Mouse (Mus musculus): ENCODE data around the gene Cpn2. TPM values are rescaled to one million over a fixed set of nuclear protein-coding genes. Genes with fewer than 3 reads are reported as not detected.

Cpn2 gene
- polyA plus RNA-seq (2015; fragmentation: Nextera tagmentation; extraction: Ambion mirVana) = 0.04 TPM in 1 of 2 replicates, not detected in the other

- no peak within 1 kb of the TSS for H3K4me3 ChIP-seq (ENCODE audit: low read depth, low read length)
- H3K36me3 ChIP-seq (ENCODE audit: control insufficient read depth, insufficient read depth, low read length) = no peaks in the 10 kb centered on the region
- H3K4me1 ChIP-seq (replicated peaks; ENCODE audit: control insufficient read depth, insufficient read depth) = no peaks in the 10 kb centered on the region
- WGBS = 63% methylated on average over 5 of the region's 5 CpGs
- H3K27me3 ChIP-seq (ENCODE audit: control insufficient read depth, insufficient read depth, low read length) = no peaks in the 10 kb centered on the region
- no peaks in the 10 kb centered on the region for H3K9me3 ChIP-seq (ENCODE audit: control insufficient read depth, low read length)
- H3K4me2 ChIP-seq (replicated peaks; ENCODE audit: low read depth) = no peak within 1 kb of the TSS
- no peak within 1 kb of the TSS for H3K27ac ChIP-seq (replicated peaks)
- ATAC-seq (ENCODE audit: low FRiP score, low TSS enrichment) = no peak
- DNase-seq (ENCODE audit: low spot score) = no peak
- H3K9ac ChIP-seq (ENCODE audit: low read length) = no peak within 1 kb of the TSS
- TF ChIP-seq EP300 (optimal IDR thresholded peaks at IDR 0.05) (no peak), CTCF (IDR thresholded peaks at IDR 0.05; ENCODE audit: low read depth) (no peak)
These were observed at the start of gene Cpn2 for GRCm38 (mm10) chr16:30267359-30267758. Cpn2 (minus strand) TSS chr16:30267499.

DNA sequence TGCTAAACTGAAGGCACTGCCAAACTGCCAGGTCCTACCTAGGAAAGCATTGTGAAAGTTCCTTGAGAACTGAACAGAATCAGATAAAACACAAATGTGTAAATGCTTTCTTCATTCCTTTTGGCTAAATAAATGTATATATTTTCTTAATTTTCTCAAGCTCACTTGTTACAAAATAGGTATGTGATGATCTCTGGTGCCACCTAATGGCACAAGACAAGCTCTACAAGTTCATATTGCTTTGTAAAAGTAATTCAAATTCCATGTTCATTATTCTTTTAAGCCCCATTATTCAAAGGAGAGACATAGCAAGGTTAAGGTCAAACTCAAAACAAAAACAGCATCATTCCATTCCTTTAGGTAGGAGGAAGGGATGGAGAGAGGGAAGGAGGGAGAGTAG is 46.9 kb upstream of the Cpn2 start:
- no peaks in the 10 kb centered on the region for H3K36me3 ChIP-seq (ENCODE audit: control insufficient read depth, insufficient read depth, low read length)
- no peak overlapping the region for H3K9ac ChIP-seq (ENCODE audit: low read length)
- H3K27me3 ChIP-seq (ENCODE audit: control insufficient read depth, insufficient read depth, low read length) = no peaks in the 10 kb centered on the region
- no peak for ATAC-seq (ENCODE audit: low FRiP score, low TSS enrichment)
- no peaks in the 10 kb centered on the region; the same call in 1 of the 2 replicates for H3K4me1 ChIP-seq (replicated peaks; ENCODE audit: control insufficient read depth, insufficient read depth)
- H3K4me2 ChIP-seq (replicated peaks; ENCODE audit: low read depth) = no peak overlapping the region
- no peak for DNase-seq (ENCODE audit: low spot score)
- TF ChIP-seq CTCF (IDR thresholded peaks at IDR 0.05; ENCODE audit: low read depth) (peak; percentile 80), EP300 (optimal IDR thresholded peaks at IDR 0.05) (no peak)
- H3K4me3 ChIP-seq (ENCODE audit: low read depth, low read length) = no peak overlapping the region
- no peaks in the 10 kb centered on the region for H3K9me3 ChIP-seq (ENCODE audit: control insufficient read depth, low read length)
- no peak overlapping the region for H3K27ac ChIP-seq (replicated peaks)

- no peaks in the 10 kb centered on the region for H3K9me3 ChIP-seq (ENCODE audit: control insufficient read depth, low read length)
- DNase-seq (ENCODE audit: low spot score) (no peak), ATAC-seq (ENCODE audit: low FRiP score, low TSS enrichment) (no peak)
- peaks cover 3% of the 10 kb centered on the region; the same call in 1 of the 2 replicates for H3K27me3 ChIP-seq (ENCODE audit: control insufficient read depth, insufficient read depth, low read length)
- TF ChIP-seq CTCF (IDR thresholded peaks at IDR 0.05; ENCODE audit: low read depth) = no peak
- TF ChIP-seq EP300 (optimal IDR thresholded peaks at IDR 0.05) = no peak
- no peaks in the 10 kb centered on the region; the same call in 1 of the 2 replicates for H3K4me1 ChIP-seq (replicated peaks; ENCODE audit: control insufficient read depth, insufficient read depth)
- no peak within 1 kb of the TSS for H3K27ac ChIP-seq (replicated peaks)
- H3K9ac ChIP-seq (ENCODE audit: low read length) = no peak within 1 kb of the TSS
- H3K4me3 ChIP-seq (ENCODE audit: low read depth, low read length) = peak within 1 kb of the TSS; percentile 56; the same call in 1 of the 2 replicates
- no peaks in the 10 kb centered on the region for H3K36me3 ChIP-seq (ENCODE audit: control insufficient read depth, insufficient read depth, low read length)
- H3K4me2 ChIP-seq (replicated peaks; ENCODE audit: low read depth) = peak within 1 kb of the TSS; percentile 97
These were observed 43.3 kb upstream of the Cpn2 start, which contains the start of gene Gp5 for GRCm38 (mm10) chr16:30310647-30311046. Gp5 (minus strand) TSS chr16:30310779.

- WGBS = 71% methylated on average over 8 of the region's 8 CpGs
- H3K9ac ChIP-seq (ENCODE audit: low read length) = no peak overlapping the region
- ATAC-seq (ENCODE audit: low FRiP score, low TSS enrichment) (no peak), DNase-seq (ENCODE audit: low spot score) (no peak)
- H3K27me3 ChIP-seq (ENCODE audit: control insufficient read depth, insufficient read depth, low read length) = peaks cover 3% of the 10 kb centered on the region; the same call in 1 of the 2 replicates
- no peak overlapping the region for H3K27ac ChIP-seq (replicated peaks)
- no peak overlapping the region for H3K4me3 ChIP-seq (ENCODE audit: low read depth, low read length)
- no peak overlapping the region for H3K4me2 ChIP-seq (replicated peaks; ENCODE audit: low read depth)
- no peaks in the 10 kb centered on the region for H3K36me3 ChIP-seq (ENCODE audit: control insufficient read depth, insufficient read depth, low read length)
- no peaks in the 10 kb centered on the region for H3K9me3 ChIP-seq (ENCODE audit: control insufficient read depth, low read length)
- TF ChIP-seq EP300 (optimal IDR thresholded peaks at IDR 0.05) (no peak), CTCF (IDR thresholded peaks at IDR 0.05; ENCODE audit: low read depth) (no peak)
- H3K4me1 ChIP-seq (replicated peaks; ENCODE audit: control insufficient read depth, insufficient read depth) = no peaks in the 10 kb centered on the region; the same call in 1 of the 2 replicates
These were observed 42.8 kb upstream of the Cpn2 start for GRCm38 (mm10) chr16:30310171-30310515.

DNA sequence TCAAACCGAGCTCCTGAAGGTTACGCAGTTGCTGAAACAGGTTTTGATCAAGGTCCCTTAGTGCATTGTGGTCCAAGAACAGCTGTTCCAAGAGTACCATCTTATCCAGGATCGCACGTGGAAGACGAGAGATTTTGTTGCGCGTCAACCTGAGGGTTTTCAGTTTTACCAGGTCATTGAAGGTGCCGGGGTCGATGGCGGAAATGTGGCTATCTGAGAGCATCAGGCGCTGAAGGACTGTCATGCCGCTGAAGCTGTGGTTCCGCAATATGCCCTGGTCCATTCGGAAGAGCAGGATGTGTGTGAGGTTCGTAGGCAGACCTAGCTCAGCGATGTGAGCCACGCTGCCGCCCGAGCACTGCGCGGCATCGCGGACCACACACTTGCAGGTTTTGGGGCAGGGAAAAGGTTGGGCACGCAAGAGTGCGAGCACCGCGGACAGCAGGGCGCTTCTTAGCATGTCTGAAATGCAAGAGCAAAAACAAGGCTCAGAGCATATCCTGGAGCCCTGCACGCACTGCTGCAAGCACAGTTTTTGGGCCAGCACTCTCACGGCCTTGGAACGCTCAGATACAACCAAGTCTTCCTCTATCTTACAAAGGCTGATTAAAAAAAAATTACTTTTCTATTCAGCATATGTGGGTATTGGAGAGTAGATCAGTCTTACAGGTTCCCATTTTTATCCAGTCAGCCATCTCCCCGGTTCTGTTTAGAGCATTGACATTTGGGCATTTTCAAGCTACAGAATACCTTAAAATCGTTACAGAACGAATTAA is 42.3 kb upstream of the Cpn2 start:
- peak overlapping the region; percentile 56 for H3K4me3 ChIP-seq (ENCODE audit: low read depth, low read length)
- WGBS = 10% methylated on average over 34 of the region's 34 CpGs
- ATAC-seq (ENCODE audit: low FRiP score, low TSS enrichment) = 0 out of 2 replicates have a peak, but pooled peaks have one; percentile 21
- TF ChIP-seq EP300 (optimal IDR thresholded peaks at IDR 0.05) (no peak), CTCF (IDR thresholded peaks at IDR 0.05; ENCODE audit: low read depth) (no peak)
- no peaks in the 10 kb centered on the region for H3K36me3 ChIP-seq (ENCODE audit: control insufficient read depth, insufficient read depth, low read length)
- no peak for DNase-seq (ENCODE audit: low spot score)
- no peaks in the 10 kb centered on the region for H3K9me3 ChIP-seq (ENCODE audit: control insufficient read depth, low read length)
- H3K4me2 ChIP-seq (replicated peaks; ENCODE audit: low read depth) = peak overlapping the region; percentile 97
- peaks cover 3% of the 10 kb centered on the region; the same call in 1 of the 2 replicates for H3K27me3 ChIP-seq (ENCODE audit: control insufficient read depth, insufficient read depth, low read length)
- H3K9ac ChIP-seq (ENCODE audit: low read length) = peak overlapping the region; percentile 58
- H3K27ac ChIP-seq (replicated peaks) = no peak overlapping the region
- H3K4me1 ChIP-seq (replicated peaks; ENCODE audit: control insufficient read depth, insufficient read depth) = no peaks in the 10 kb centered on the region; the same call in 1 of the 2 replicates

Data from stomach, postnatal 0 days (tissue).